Mouse (Mus musculus) gastrocnemius, postnatal 36 days (tissue): ENCODE results near the gene Ppp1r10. TPM values are rescaled to one million over a fixed set of nuclear protein-coding genes. Genes with fewer than 3 reads are reported as not detected.
A peak's percentile ranks its signal among the peaks of the same experiment; 100 is the strongest.

Experiments used
- DNase-seq, 2 experiments: peaks; one replicate each; pipeline ENCODE4 v3.0.0; 2022
- intact Hi-C: fragments of 180-260 bp; cut with DNase I; formaldehyde crosslinking; loops from one replicate; pipeline ENCODE4 v1.15.1; 2025
- total RNA-seq, 2 experiments: library from RNA; stranded (reverse); gene quantifications; 2 replicates each; pipeline ENCODE4 v1.2.3; 2021

The Ppp1r10 gene
- total RNA-seq, 2 experiments from 2014 or later, result 17.8 to 19.2 TPM

DNA sequence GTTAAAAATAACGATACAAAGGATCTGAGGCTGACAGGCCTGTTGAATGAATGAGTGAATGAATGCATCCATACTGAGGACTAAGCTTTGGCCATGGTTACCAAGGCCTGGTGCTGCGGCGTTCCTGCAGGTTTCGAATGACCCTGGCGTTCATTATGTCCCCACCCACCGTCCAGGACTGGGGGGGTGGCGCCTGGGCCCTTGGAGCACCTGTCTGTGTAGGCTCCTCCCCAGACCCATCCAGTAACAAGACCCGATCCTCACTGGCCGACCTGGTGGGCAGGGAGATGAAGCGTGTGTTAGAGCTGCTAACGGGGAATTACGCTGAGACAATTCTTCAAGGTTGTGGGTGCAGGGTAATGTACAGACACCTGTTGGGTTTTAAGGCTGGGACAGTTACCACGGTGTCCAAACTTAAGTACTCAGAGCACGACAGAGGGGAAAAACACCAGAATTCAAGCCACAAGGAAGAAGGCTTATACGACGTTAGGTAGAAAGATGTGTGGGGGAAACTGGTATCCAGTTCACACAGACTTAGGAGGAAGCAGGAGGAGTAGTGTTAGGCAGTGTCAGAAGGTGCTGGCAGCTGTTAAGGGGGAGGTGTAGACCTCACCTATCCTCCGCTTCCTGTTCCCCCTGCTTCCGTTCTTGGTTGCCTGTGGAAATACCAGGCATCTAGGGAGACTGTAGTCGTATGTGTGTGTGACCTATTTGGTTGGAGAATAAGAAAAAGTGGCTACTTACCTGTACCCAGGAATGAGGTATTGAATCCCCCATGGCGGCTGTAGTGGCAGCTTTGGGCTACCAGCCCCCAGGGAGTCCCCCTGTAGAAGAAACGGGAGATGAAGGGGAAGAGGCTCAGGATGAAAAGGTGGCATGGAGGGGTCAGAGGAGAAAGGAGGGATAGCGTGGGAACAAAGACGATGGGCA lies 18.3 kb upstream of the Ppp1r10 start:
- no peak for DNase-seq
- intact Hi-C loops, result no loop called here

GRCm38 (mm10) chr17:35900636-35901035 lies 15.6 kb upstream of the Ppp1r10 start:
- DNase-seq, result no peak
- intact Hi-C loops, result no loop called here

GRCm38 (mm10) chr17:35903343-35903991 lies 12.8 kb upstream of the Ppp1r10 start:
- intact Hi-C loops, result no loop called here
- DNase-seq, result no peak

GRCm38 (mm10) chr17:35903992-35904355 lies 12.3 kb upstream of the Ppp1r10 start:
- DNase-seq, result no peak
- intact Hi-C loops, result no loop called here

DNA sequence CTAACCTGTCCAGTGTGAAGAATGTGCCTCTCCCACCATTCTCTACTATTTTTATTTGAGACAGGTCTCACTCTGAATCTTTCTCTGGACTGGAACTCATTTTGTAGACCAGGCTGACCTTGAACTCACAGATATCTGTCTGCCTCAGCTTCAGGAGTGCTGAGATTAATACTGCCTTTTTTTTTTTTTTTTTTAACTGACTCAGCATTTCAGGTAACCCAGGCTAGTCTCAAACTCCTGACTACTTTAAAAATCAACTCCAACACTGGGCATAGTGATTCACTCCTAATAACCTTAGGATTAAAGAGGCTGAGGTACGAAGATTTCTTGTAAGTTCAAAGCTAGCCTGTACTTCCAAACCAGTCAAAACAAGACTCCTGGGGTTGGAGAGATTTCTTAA lies 10.6 kb upstream of the Ppp1r10 start:
- no peak for DNase-seq
- intact Hi-C loops, result no loop called here

DNA sequence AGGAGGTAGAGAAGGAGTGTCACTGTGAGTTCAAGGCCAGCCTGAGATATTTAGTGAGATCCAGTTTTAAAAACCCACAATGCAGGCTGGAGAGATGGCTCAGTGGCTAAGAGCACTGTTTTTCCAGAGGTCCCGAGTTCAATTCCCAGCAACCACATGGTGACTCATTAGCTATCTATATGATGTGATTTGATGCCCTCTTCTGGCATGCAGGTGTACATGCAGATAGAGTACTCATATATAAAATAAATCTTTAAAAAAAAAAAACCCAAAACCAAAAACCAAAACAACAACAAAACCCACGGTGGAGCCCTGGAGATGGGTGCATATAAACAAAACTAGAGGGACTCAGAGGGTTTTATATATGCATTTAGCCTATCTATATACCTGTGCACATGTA lies 8.6 kb upstream of the Ppp1r10 start:
- no peak for DNase-seq
- intact Hi-C loops, result no loop called here

GRCm38 (mm10) chr17:35909186-35909918 lies 6.9 kb upstream of the Ppp1r10 start:
- intact Hi-C loops, result no loop called here

DNA sequence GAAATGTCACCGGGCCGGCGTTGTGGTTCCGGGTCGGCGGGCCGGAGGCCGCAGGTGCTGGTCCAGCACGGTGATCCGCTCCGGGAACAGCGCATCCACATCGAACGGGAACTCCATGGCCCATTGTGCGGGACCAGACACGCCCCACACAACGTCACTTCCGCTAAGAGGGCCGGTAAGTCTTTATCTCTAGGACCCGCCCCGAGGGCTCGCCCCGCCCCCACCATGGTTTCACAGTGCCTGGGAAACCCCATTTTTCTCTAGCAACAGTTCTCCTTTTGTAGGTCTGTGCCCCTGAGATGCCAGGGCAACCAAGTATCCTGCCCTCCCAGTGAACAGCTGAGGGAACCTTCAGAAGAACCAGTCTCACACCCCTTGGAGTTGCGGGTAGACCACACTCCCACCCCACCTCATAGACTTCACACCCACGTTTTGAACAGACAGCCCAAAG lies 6.3 kb upstream of the Ppp1r10 start, which contains the start of gene Atat1:
Gene Atat1, minus strand, starts transcription at position 157 of the 451 bp plus-strand sequence.
- intact Hi-C loops, result no loop called here
- DNase-seq, result peak; percentile 91 to 92

More at GRCm38 (mm10) chr17:35909186-35909918, 6.9 kb upstream of the Ppp1r10 start:
- DNase-seq, result no peak

DNA sequence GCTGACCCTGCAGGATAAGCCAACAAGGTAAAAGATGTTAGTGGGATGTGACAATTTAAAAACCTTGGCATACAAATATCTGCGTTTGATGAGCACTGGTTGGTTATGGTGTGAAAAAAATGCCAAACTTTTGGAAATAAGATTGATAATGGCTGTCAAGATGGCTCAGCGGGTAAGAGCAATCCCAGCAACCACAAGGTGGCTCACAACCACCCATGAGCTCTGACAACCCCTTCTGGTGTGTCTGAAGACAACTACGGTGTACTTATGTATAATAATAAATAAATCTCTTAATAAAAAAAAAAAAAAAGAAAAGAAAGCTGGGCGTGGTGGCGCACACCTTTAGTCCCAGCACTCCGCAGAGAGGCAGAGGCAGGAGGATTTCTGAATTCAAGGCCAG lies 1.3 kb upstream of the Ppp1r10 start:
- intact Hi-C loops, result no loop called here
- no peak for DNase-seq

- intact Hi-C loops, result no loop called here
- no peak for DNase-seq
Measured at GRCm38 (mm10) chr17:35915538-35916296, 517 bp upstream of the Ppp1r10 start.

DNA sequence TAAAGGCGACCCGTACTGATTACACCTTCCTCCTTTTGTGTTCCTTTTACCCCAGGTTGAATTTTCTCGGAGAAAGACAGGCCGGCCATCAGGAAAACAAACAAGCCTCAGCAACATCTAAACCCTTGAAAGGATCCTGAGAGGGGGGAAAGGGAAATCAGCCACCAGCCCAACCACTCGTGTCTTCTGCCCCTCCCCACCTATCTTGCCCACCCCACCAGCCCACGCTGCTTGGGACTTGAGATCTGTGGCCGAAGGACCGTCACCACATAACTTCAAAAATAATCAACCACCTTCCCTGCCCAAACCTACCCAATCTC lies 869 bp downstream of the Ppp1r10 start:
- no peak for DNase-seq
- intact Hi-C loops, result no loop called here

GRCm38 (mm10) chr17:35917463-35918251 lies 1.4 kb downstream of the Ppp1r10 start:
- no peak for DNase-seq
- intact Hi-C loops, result no loop called here

DNA sequence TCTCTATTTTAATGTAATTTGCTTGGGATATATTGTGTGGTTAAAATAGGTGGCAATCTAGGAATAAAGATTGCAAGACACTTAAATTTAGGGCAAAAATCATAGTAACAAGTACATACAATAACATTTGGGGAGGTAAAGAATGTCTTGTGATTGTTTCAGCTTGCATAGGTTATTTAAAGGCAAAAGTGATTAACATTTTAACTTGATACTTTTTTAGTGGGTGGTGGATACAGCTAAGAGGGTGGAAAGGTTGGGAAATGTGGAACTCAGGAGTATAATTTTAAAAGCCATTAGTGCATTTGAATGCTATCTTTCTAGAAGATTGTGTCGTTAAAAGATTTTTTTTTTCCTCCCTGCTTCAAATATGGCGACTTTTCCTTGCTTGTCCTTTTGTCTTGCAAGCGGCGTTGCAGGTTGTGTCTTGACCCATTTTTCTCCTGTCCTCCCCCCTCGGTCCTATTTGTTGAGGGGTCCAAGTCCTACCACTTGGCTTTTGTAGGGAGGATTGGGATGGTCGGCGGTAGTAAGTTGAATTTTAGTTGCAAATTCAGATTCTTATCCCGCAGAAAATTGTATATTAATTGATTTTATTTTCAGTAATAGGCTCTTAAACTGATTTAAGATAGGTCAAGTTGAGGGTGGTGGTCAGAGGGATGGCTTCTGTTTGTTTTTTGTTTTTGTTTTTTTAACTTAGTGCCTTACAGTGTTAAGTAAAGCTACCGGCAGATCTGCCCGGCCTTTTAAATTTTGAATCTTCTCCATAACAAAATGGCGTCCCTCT lies 2.2 kb downstream of the Ppp1r10 start:
- no peak for DNase-seq
- intact Hi-C loops, result no loop called here

GRCm38 (mm10) chr17:35919060-35919715 lies 3.0 kb downstream of the Ppp1r10 start:
- intact Hi-C loops, result no loop called here

DNA sequence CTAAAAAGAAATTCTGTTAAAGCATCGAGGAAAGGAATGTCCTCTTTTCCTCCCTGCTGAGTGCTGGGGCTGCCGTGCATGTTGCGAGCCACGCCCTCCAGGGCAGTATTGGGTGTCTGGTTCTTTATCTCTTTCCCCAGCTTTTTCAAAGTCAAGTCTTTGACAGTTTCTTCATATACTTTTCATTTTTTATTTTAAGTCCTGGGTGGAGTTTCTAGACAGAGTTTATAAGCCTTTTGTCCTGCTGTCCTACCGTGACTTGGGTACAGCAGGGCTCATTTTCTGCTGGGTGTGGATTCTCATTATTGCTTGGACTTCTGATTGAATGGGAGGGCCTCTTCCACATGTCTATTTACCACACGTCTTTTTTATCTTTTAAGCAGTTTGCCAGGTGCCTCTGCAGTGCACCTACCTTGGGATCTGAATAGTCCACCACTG lies 3.6 kb downstream of the Ppp1r10 start:
- DNase-seq, result no peak
- intact Hi-C loops, result no loop called here

More at GRCm38 (mm10) chr17:35919060-35919715, 3.0 kb downstream of the Ppp1r10 start:
- DNase-seq, result peak; percentile 83 to 94

DNA sequence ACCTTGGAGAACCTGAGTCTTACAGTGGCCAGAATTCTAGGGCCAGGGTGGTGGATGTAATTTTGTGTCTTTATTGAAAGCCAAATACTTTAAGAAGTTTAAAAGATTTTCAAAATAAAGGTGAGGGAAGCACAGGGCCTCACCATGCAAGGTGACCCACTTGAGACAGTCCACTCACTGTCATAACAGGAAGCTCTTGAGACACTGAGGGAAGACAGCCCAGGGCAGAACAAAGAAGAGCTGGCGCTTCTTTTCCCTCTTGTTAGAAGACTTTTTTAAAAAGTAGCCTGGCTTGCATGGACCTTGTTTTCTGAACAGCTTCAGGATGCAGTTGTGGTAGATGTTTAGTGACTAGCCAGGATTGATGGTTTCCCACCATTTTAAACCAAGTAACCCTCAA lies 4.2 kb downstream of the Ppp1r10 start:
- intact Hi-C loops, result no loop called here

DNA sequence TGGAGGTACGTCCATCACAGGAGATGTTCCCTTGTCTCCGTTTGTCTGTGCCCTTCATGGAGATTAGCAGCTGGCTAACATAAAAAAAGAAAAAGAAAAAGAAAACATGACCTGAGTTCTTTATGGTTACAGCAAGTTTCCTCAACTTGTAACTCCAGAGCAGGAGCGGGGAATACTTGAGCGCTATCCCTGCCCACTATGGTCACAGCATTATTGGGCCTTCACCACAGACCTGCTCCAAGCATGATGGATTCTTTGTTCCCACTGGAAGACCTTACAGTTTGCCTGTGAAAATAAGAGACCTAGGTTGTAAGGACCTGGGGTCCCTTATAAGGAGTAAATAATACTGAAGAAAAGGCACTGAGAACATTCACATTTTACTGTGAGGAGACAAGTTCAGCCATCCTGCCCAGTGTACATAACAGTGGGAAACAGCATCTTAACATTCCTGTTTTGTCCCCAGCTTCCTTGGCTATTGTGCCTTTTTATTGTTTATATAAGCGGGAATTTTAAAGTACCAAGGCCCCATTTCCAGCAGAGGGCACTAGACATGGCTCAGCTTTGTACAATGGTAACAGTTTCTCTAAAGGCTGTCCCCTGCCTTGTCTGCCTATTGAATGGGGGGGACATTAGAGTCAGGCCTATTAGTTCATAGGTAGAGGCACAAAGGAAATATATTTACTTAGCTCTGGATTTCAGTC lies 4.8 kb downstream of the Ppp1r10 start:
- no peak for DNase-seq
- intact Hi-C loops, result no loop called here

More for the DNA sequence above, 4.2 kb downstream of the Ppp1r10 start:
- DNase-seq, result no peak

- intact Hi-C loops, result no loop called here
- no peak for DNase-seq
Measured at GRCm38 (mm10) chr17:35921710-35922109, 5.5 kb downstream of the Ppp1r10 start.
